Mouse (Mus musculus) Muller cell, postnatal 12 days (primary cell): ENCODE measurements around the gene Wbp2.
"Not testable (repeated sequence)": the region's sequence is repeated elsewhere in the genome, so short reads cannot be mapped to it uniquely, and the experiment has no call there.

Experiments used
- DNase-seq: peaks from one replicate; pipeline ENCODE4 v3.0.0-alpha.2; 2015; ENCODE audit errors: inconsistent ontology term

Gene Wbp2

DNA sequence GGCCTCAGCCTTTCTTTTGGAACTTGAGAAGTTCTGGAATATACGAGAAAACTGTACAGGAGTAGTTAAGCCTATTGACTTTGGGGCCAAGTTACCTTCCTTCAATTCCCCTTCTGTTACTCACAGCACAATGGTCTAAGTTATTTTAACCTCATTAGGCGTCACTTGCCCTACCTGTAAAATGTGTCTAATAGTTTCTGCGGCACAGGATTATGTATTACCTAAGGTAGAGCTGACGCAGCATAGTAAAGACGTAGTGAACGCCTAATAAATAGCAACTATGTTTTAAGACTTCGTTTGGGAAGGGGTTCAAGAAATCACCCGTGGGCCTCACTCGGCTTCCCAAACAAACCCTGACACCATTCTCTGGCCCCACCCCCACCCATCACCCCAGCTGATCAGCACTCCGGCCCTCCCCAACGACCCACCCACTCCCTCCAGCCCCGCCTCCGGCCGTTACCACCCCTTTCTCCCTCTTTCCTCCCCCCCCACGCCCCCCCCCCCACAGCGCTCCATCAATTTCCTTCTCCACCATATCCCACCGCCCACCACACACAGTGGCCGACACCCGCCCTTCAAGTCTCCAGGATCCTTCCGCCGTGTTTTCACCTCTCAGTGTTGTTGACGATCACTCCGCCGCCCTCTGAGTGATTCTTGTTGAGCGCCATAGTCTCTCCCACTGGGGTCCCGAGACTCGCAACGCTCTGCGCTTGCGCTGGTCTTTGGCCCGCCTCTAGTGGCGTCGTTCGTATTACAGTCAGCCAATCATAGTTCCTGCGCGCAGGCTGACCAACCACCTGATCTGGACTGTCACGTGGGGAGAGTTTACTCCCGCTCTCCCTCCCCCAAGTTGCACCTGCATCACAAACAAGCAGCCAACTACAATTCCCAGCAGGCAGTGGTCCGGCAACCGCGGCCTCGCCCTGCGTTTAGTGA lies at the start of gene Wbp2:
Gene Wbp2, minus strand, starts transcription at position 738 of the 936 bp plus-strand sequence.
- peak; percentile 98 for DNase-seq

DNA sequence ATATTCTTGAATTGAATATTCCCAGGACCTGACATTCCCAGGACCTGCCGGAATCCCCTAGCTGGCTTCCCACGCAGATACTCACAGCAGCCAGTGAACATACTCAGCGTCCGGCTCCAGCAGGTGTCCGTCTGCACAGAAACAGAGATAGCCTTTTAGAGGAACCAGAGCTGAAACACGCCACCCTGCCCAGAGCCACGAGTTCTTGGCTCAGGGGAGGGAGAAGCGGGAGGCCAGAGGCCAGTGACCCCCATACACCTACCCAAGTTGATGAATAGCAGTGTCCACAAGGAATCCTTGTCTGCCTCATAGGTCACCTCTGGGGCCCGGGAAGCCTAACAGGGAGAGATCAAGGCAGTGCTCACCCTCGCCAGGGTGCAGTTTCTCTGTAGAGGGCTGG lies 47.4 kb upstream of the Wbp2 start:
- DNase-seq, result no peak

DNA sequence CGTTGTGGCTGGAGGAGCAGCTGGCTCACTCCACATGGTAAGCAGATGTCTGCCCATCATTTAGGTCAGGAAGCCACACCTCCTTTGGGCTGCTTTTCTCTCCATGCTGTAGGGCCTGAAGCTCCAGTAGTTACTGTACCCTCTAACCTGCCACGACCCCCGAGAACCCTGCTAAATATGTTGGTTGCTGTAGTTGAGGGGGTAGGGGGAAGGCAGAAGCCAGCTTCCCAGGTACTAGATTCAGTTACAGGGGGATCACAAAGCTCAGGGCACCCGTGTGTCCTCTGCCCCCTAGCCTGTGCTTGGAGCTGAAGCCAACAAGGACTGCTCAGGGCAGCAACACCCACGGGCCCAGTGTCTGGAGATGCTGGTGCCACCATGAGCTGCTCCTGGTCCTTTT lies 46.7 kb upstream of the Wbp2 start:
- DNase-seq, result no peak

DNA sequence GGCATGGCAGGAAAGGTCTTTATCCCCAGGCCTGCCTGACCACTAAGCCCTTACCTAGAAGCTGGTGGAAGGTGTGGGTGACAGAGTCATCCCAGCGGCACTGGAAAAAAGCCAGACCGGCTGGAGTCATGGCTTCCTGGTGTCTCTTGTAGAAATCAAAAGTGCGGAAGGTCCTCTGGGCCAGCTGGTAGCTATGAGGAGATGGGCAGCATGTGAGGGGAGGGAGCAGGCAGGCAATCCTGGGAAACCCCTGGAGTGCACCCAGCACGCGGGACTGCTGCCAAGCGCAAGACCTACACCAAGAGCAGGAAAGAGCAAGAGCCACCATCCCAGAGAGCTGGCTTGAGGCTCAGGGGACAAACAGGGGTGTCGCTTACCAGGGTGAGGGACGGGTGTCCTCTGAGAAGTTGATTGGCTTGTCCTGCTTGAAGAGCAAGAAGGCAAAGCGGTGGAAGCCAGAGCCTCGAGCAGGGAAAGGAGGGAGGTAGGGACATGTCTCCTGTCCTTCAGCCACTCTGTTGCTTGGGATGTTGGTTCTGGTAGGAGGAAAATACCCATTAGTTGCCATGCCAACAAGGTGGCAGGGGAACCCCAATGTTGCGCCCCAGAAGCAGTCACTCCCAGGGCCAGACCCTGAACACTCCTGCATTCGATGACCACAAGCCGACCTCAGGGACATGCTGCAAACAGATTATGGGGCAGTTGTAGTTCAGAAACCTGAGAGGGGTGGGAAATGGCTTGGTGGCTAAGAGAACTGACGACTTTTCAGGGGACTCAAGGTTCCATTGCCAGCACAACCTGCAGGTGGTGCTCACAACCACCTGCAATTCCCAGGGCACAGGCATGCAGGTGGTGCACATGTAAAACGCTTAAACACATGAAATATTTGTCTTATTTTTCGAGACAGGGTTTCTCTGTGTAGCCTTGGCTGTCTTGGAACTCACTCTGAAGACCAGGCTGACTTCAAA lies 45.9 kb upstream of the Wbp2 start:
- DNase-seq, result no peak

DNA sequence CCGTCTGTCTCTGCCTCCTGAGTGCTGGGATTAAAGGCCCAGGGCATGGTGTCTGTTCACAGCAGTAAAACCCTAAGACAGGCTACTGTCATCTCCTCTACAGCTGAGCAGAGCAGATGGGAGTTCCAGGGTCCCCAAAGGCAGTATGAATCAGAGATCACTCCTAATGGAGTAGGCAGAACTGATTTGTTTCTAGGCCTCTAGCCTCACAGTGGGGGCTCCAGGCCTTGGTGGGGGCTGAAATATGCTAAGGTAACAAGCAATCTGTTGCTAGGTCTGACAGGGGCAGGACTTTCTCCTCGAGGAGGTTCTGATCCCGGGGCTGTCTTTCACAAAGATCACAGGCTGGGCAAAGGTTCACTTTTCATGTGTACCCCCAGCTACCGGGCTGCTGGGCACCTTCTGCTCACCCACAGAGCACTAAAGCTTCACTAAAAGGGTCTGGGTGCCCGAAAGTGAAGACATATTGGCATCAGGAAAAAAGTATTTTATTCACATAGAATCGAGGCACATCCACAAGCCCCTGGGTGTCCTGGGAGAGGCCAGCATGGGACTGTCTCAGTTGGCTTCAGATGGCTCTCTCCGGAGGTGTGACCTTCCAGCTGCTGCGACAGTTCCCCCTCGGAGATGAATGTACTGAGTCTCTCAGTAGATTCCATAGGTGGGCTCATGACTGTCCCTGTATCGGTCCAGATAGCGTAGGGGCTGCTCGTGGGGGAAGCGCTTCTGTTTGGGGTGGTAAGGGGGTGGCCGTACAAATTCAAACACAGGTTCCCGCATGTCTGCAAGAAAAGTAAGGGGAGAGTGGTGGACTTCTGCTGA lies 44.8 kb upstream of the Wbp2 start:
- no peak for DNase-seq

DNA sequence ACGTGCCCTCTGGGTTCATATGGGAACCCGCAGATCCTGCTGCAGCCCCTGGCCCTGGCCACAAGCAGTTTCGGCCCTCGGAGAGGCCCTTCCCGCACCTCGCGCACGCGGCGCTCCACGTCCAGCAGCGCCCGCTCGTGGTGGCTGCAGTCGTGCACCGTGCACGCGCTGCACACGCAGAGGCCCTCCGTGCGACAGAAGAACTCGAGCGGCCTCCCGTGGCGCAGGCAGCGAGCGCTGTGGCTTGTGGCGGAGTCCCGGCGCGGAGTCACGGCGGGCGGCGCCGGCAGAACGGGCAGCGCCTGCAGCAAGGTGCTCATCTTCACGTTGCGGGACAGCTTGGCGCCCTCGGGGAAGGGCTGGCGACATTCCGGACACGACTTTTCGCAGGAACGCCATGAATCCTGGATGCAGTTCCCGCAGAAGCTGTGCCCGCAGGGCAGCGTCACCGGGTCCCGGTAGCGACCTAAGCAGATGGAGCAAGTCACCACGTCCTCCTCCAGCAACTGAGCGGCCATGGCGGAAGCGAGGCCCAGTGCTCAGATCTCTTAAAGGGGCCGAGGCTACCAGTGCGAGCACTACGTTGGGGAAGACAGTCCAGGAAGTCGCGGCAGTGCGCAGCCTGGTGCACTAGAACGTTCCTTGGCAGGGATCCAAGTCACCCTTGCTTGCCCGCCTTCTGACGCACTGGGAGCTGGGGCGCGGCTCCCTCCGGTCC lies 43.9 kb upstream of the Wbp2 start, which contains the start of gene Trim65:
Gene Trim65, minus strand, starts transcription at position 641 of the 718 bp plus-strand sequence.
- peak; percentile 88 for DNase-seq

DNA sequence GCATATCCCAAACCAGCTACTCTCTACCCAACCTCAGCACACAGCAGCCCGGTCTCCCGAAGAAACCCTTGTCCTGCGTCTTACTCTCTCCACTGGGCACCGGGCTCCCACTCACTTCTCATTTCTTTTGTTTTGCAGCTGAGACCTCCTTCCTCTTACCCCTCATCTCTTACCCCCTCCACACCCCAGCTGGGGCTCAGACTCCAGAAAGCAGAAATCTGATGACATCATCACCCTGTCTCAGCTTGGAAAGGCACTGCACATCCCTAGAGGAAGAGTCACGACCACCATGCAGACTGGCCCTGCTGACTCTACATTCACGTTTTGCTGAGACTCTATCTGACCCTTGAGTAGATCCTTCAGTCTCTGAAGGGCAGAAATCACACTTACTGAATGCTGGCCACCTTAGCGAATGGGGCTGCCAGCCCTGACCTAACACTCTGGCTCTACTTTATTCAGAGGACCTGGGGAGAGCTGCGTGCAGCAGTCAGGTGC lies 43.2 kb upstream of the Wbp2 start:
- no peak for DNase-seq

DNA sequence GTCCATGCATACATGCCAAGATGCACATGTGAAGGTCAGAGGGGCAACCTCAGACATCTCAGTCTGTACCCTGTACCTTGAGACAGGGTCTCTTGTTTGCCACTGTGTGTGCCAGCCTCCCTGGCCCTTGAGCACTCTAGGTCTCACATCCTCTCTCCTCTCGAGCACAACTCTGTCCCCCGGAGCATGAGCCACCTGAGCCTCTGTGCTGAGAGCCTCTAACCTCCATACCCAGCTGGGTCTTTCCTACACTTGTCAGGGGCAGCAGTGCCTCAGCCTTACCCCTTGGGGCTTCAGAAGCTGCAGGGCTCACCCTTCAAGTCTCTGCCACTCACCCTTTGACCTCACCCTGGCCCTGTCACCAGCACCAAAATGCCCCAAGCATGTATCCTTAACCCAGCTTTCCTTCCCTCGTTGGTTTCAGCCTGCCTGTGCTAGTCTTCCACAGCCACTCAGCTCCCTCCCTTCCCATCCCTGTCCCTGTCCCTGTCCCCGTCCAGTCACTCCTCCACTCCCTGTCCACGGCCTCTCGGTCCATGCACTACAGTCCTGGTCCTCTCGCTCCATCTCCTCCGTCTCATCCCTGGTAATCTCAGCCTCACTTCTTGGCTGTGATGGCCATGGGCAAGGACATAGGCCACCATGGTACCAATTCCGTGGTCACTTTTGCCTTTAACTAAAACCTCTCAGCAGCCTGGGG lies 42.4 kb upstream of the Wbp2 start:
- DNase-seq, result no peak

DNA sequence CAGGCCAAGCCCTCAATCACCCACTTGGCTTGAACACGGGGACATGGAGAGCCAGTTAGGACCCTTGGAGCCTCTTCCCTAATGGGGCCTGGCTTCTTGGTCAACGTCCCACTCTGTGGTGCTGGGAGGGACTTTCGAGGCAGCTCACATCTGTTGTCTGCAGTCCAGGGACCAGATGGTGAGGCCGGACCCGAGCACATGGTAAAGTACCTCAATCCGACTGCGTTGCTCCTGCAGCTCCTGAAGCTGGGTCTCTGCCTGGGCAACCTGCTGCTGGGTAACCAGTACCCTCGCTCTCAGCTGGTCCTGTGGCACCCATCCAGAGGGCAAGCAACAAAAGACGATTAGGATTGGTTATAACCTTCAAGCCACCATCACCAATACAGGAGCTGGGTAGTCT lies 41.2 kb upstream of the Wbp2 start:
- DNase-seq, result no peak

DNA sequence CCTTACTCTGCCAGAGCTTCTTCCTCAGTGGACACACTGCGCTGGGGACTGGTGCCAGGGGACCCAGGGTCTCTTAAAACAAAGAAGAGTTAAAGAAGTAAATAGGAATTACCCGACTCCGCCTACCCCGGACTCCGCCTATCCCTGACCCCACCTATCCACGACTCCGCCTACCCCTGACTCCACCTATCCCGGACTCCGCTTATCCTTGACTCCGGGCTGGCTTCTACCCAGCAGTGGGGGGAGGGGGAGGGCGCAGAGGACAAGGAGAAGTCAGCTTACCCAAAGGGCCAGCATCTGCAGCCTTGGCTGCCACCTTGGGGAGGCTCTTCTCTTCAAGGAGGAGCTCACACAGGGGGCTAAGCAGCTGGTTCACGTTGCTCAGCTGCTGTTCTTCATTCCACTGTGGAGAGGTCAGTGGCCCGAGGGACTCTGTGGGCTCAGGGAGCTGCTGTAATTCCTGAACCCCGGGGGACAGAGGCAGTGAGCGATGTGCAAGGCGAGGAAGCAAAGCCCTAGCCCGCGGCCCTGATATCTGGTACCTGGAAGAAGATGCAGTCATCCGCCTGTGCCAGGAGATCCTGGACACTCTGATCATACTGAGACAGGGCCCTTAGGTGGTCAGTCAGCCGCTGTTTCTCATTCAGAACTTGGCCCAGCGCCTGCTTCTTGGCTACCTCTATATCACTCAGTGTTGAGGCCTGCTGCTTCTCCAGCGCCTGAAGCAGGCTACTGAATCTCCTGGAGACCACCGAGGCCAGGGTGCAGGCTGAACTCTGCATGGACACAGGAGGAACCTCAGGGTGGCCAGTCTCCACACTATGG lies 40.6 kb upstream of the Wbp2 start, which contains the start of gene Trim47:
Gene Trim47, minus strand, starts transcription at position 55 of the 825 bp plus-strand sequence.
- no peak for DNase-seq

DNA sequence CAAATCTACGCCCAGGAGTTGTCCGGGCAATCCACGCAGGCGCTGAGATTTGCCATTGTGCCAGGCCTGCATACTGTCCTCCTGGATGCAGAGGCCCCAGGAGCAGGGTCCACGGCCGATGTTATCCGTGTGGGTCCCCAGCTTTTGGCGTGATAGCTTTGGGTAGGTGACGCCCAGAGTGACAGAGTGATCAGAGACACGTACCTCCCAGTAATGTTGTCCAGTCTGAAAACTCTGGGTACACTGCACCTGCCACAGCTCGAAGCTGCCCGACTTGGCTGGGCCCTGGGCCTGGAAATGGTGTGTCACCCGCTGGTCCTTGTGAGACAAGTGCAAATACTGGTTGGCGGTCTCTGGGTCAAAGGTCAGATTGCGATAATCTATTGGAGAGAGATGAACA lies 39.5 kb upstream of the Wbp2 start:
- no peak for DNase-seq

DNA sequence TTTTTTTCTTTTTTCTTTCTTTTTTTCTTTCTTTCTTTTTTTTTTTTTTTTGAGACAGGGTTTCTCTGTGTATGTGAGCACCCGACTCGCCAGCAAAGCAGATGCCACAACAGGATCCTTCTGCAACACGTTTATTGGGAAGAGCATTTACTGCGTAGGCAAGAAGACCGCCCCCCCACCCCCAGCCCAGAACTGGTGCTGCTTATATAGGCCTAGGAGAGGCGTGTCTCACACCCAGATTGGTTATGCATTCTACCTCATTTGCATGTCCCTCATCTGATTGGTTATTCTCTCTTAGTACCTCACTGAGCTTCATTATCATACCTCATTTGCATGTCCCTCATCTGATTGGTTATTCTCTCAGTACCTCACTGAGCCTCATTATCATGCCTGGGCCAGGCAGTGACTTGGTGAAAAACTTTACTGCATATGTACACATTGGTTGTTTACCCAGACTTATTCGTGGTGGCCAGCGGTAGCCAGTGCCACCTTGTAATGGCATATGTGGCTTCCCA lies 35.0 kb upstream of the Wbp2 start:
- not testable (repeated sequence) for DNase-seq

DNA sequence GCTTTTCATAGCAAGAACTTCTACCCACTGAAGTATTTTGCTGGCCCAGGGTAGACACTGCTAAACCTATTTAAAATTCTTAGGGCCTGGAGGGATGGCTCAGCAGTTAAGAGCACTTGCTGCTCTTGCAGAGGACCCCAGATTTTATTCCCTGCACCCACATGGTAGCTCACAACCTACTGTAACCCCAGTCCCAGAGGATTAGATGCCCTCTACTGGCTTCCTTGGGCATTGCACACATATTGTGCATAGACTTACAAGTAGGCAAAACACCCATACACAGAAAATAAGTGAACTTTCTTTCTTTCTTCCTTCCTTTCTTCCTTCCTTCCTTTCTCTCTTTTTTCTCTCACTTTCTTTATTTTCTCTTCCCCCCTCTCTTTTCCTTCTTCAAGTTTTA lies 31.0 kb upstream of the Wbp2 start:
- no peak for DNase-seq

DNA sequence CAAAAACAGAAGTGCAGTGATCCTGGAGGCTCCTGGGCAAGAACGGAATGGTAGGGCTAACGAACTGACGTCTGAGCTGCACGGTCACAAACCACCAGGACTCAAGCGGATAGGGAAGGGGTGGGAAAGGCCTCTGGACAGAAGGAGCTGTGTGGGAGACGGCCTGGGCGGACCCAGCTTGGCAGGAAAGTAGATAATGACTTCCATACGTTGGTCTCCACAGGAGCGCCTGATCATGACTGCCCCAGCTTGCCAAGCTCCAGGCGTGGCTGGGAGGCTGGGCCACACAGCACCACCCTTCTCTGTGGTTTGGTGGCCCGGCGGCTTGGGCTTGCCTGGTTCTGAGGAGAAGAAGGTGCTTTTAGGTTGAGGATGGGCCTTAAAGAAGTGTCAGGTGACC lies 30.4 kb upstream of the Wbp2 start:
- DNase-seq, result no peak

DNA sequence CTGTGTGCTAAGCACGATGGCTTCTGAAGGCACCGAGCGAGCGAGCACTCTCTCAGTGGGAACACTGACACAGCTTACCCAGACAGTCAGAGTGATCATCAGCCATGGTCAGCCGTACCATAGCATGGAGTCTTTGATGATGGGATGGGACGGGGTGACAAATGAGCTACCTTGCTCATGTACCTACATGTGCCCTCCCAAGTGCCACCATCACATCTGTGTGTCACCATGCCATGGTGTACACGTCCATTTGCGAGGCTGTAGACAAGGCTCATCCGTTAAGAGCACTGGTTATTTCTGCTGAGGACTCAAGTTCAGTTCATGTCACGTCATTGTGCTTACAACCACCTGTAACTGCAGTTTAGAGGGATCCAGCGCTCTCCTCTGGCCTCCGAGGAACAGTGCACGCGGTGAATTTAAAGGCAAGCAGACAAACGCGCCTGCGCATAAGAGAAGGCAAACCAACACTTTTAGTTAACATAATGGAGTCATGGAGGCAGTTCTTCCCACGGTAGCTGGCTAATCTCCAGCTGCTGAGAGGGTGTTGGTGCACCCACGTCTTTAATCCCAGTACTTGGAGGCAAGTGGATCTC lies 24.9 kb upstream of the Wbp2 start:
- DNase-seq, result no peak

DNA sequence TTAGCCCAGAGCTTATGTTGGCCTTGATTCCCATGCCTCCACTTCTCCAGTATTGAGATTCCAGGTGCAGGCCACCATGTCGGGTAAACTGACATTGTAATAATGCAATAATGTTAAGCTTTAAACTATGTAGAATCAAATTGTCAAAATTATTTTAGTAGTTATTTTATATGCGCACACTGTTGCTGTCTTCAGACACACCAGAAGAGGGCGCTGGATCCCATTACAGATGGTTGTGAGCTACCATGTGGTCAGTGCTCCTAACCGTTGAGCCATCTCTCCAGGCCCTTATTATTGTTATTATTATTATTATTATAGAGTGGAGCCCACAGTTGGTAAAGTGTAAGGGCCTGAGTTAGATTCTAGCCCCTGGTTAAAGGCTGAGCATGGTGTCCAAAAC lies 24.3 kb upstream of the Wbp2 start:
- no peak for DNase-seq

DNA sequence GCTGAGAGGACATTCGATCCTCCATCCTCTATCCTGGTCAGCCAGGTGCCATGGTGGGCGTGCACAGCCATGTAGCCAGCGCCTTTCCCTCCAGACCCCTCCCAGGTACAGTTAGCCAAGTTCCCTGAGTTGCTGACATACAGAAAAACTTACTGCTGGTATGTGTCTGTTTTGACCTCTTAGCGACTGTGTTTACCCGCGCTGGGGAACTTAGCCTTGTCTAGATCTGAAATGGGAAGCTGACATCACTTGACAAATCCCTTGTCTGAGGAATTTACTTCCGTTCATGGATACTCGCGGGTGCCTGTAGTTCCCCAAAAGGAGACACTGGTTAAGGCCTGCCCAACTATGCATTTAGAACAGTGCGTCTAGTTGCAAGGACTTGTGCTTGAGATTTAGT lies 23.7 kb upstream of the Wbp2 start:
- no peak for DNase-seq

DNA sequence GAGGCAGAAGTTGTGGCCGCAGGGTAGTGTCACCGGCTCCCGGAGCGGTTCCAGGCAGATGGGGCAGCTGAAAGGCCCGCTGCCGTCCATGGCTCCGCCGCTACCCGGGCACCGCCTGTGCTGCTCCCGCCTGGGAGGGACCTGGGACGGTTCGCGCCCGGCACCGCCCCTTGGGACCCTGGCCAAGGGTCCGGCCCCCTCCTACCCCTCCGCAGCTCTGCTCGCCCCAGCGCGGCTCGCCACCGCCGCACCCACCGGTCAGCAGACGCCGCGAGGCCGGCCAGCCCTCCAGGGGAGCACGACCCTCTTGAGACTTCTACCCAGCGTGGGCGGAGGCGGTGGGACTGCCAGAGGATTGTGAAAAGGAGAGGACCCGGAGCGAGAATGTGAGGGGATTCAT lies 23.3 kb upstream of the Wbp2 start:
- DNase-seq, result peak; percentile 68
